Mouse (Mus musculus) urinary bladder, postnatal 10 days (tissue): ENCODE data around the gene Mindy1.

Source experiments
- DNase-seq: peaks from one replicate; pipeline ENCODE4 v3.0.0; 2022; ENCODE audit warnings: low spot score

Mindy1 gene

DNA sequence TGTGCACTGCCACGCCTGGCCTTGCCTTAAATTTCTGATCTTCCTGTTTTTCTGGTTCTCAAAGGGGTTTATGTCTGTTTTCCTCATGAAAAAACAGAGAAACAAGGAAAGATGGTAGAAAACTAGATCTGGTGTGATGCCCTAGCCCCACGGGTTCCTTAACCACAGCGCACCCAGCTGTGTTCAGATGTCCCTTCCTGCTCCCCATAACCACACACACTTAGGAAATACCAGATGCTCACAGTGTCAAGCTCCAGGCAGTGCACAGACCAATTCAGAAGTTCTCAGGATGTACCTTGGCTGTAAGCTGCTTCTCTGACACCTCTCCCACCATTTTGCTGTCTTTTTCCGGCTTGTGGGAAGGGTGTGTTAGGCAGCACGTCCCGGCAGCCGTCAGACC lies 13.2 kb downstream of the Mindy1 start:
- no peak for DNase-seq

DNA sequence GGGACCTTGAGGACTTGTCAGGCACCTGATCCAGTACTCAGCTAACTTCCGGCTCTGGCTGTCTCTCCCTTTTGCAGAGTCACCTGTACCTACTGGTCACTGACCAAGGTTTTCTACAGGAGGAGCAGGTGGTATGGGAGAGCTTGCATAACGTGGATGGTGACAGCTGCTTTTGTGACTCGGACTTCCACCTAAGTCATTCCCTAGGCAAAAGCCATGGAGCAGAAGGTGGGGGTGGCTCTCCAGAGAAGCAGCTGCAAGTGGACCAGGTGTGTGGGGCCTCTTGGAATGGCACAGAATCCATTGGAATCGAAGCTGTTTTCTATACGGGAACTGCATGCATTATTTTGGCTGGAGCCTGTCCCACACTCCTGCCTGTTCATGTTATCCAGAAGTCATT lies 13.6 kb downstream of the Mindy1 start:
- no peak for DNase-seq

- no peak for DNase-seq
Measured at GRCm38 (mm10) chr3:95295321-95296102, 14.4 kb downstream of the Mindy1 start.

GRCm38 (mm10) chr3:95296103-95296469 lies 14.9 kb downstream of the Mindy1 start:
- DNase-seq: no peak

DNA sequence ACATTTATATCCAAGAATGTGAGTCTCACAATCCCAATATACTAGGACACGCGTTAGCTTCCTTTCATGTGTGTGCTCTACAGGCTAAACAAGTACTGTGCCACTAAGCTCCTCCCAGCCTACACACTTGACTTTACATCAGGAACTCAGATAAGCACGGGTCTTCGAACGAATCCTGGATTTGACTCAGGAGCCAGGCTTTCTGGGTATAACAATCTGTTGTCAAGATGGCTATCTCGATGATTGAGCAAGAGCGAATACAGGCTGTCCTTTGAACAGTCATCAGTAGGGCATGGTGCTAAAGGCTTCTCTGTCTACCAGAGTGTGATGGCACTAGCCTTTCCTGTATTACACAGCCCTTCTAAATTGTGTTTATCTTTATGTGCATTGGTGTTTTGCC lies 16.9 kb downstream of the Mindy1 start:
- DNase-seq: no peak

DNA sequence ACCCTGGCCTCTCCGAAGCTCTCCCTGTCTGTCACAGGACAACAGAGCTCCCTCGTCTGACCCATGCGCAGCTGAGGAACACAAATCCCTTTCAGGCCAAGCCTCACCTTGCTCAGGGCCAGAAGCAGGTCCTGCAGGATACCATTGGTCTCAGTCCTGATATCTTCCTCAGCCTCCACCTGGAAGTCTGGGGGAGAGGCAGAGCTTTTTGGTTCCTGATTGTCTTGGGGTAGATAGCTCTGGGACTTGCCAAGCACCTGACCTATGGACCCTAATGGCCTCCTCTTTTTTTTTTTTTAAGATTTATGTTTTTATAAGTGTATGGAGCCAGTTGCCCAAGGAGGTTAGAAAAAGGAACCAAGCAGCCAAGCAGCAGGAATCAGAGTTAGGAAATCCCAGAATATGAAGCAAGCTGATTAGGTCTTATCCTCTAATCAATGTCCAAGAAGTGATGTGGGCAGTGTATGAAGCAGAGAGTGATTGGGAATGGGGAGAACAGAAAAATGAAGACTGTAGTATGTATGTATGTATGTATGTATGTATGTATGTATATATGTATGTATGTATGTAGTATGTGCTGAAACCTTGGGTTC lies 20.2 kb downstream of the Mindy1 start:
- no peak for DNase-seq

- no peak for DNase-seq
Measured at GRCm38 (mm10) chr3:95306244-95306643, 25.1 kb downstream of the Mindy1 start.

- no peak for DNase-seq
Measured at GRCm38 (mm10) chr3:95307100-95307499, 26.0 kb downstream of the Mindy1 start, which contains the start of gene Anxa9. Anxa9 (minus strand) TSS chr3:95307176.

GRCm38 (mm10) chr3:95310496-95310895 lies 29.4 kb downstream of the Mindy1 start:
- no peak for DNase-seq

GRCm38 (mm10) chr3:95310968-95311882 lies 30.1 kb downstream of the Mindy1 start:
- no peak for DNase-seq

DNA sequence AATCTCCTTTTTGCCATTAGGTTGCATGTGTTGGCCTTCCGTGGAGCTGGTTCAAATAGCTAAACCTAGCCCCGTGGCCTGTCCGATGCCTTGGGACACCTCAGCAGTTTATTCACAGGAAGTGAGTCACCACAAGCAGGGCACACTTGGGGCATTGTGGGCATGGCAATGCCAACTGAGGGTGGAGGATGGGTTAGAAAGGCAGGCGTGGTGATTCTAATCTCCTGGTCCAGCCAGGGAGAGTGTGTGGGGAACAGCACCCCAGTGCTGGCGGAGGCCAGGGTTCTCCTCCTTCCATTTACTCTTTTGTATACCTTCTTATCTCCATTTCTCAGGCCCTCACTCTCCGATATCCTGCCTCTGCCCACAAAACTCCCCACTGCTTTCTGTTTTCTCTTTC lies 31.5 kb downstream of the Mindy1 start:
- no peak for DNase-seq

- no peak for DNase-seq
Measured at GRCm38 (mm10) chr3:95313476-95313875, 32.3 kb downstream of the Mindy1 start.

DNA sequence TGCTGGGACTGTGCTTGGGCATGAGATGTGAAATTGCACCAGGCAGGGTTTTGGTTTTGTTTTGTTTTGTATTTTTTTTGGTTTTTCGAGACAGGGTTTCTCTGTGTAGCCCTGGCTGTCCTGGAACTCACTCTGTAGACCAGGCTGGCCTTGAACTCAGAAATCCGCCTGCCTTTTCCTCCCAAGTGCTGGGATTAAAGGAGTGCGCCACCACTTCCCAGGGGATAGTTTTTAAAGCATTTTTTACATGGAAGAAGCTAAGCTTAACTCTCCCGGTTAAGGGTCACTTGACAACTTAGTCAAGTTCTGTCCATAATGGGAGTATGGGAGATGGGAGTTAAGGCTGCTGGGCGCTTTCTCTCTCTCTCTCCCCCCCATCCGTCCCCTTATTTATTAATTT lies 32.9 kb downstream of the Mindy1 start:
- no peak for DNase-seq

DNA sequence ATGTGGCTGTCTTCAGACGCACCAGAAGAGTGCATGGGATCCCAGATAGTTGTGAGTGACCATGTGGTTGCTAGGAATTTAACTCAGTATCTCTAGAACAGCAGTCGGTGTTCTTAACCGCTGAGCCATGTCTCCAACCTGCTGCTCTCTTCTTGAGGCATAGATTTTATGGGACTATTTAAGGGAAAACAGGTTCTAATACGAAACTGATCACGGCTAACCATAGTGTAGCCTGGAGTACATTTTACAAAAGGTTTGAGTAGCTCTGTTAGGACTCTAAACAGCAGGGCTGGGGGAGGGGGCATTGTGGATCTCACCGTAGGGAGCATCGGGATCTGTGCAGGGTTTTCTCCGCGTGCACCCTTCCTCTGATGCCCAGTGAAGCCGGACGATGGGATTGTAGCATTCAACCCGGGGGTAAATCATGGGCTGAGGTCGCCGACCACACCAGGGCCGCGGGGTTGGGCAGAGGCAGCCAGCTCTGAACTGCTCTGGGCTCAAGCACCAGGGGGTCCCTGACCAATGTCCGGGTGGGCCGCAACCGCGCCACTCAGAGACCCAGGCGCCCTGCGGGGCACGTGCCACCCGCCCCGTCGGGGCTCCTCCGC lies 33.4 kb downstream of the Mindy1 start, which contains the start of gene Cers2:
Gene Cers2 (plus strand): TSS at position 306 of the 608 bp plus-strand sequence.
- DNase-seq: no peak

GRCm38 (mm10) chr3:95315094-95315843 lies 34.1 kb downstream of the Mindy1 start:
- peak; percentile 85 for DNase-seq

DNA sequence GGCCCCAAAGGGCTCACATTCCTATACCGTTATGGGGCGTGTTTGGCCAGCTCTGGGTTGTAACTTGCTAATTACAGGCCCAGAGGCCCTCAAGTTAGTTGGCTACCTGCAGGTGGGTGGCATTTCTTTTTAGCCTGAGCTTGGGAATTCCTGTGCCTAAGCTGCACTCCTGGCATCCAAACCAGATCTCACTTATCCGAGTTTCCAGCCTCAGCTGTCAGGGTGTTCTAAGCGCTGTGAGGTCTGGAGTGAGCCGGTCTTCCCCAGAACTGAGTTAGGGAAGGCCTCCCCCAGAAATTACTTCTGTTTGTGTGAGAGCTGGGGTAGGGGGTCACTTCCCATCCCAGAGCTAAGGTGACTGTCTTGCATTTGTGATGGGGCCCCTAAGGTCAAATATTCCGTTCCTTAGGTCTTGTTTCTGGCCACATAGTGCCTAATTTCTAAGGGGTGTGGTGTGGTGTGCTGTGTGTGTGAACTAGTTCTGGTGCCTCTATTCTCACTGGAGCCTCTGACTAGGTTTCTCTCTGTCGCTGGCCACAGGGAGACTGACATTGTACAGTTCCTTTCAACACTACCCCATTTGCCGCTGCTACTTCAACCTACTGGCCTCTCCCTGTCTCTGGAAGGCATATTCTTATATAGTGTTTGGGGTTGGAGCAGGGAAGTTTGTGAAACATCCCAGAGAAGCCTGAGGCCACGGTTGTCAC lies 34.9 kb downstream of the Mindy1 start:
- no peak for DNase-seq

DNA sequence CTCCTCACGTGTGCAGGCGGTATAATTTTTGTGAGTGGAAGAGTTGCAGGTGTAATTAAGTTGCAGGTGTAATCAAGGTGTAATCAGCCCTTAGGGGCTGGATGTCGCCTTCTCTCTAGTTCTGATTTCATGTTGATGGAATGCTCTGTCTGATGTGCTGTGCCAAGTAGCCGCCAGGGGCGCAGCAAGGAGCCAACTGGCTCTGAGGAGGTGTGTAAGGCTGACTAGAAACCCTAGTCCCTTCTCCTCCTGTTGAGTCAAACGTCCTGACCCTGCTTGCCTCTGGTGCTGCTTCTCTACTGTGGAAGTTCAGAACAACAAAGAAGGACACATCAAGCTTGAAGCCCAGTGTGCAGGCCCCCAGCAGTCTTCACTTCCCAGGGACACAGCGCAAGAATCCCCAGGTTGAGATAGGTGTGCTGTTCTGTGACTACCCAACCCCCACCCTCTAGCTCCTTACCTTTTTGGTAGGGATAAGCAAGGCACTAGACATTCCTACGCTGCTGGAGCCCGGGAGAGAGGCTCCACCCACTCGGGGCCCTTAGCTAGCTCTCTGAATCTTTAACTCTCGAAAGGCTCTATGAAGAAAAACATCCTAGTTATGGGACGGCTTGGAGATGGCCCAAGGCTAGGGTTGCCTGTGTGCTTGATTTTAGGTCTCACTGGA lies 36.4 kb downstream of the Mindy1 start:
- no peak for DNase-seq

GRCm38 (mm10) chr3:95318548-95318947 lies 37.4 kb downstream of the Mindy1 start:
- no peak for DNase-seq

DNA sequence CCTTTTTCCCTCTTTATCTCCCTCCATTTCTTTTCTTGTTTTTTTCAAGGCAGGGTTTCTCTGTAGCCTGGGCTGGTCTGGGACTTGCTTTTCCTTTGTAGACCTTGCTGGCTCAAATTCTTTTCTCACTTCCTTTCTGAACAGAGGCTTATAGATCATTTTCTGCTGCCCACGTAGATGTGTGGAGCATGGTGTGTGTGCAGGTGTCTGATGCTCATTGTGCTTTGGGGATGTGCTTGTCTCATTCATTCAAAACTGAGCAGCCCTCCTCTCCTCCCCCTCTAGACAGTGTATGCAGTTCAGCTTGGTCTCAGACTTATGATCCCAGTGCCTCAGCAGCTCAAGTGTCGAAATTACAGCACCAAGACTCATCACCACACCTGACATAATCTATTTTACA lies 38.0 kb downstream of the Mindy1 start:
- DNase-seq: no peak
